Mouse (Mus musculus) granulocyte monocyte progenitor cell, adult 5-6 weeks (primary cell): Measurements from ENCODE around the gene Pou2f3. TPM values are rescaled to one million over a fixed set of nuclear protein-coding genes. Genes with fewer than 3 reads are reported as not detected.
"Not testable (repeated sequence)": the region's sequence is repeated elsewhere in the genome, so short reads cannot be mapped to it uniquely, and the experiment has no call there.

ENCODE experiments used
- ATAC-seq: replicated peaks from 2 replicates; pipeline ENCODE4 v1.8.0; 2016; ENCODE audit warnings: mild to moderate bottlenecking, moderate TSS enrichment, inconsistent platforms; ENCODE audit not compliant: poor library complexity, severe bottlenecking
- total RNA-seq, 2 experiments: library from RNA; stranded (forward) in 1 of 2; stranded (reverse) in 1 of 2; fragments of 200-712, 200-1000 nt in 1 of 2; fragments of >200 nt in 1 of 2; fragmentation: Nextera tagmentation in 1 of 2; gene quantifications; 2 replicates each; pipeline ENCODE4 v1.2.3; 2014 to 2017

Pou2f3 gene
- total RNA-seq, 2 experiments from 2014 or later, result not detected

DNA sequence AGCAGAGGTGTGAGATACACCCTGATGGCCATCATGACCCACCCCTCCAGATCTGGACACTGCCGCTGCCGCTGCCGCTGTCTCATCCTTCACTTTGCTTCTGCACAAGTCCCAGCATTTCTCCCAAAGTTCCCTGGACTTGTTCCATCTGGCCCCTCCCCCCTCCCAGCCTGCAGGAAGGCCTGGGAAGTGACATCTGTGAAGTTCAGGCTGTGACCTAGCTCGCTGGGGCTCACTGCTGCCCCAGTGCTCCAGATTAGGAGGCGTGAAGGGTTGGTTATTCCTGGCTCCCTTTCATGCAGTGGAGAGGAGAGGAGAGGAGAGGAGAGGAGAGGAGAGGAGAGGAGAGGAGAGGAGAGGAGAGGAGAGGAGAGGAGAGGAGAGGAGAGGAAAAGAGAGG lies 30.6 kb downstream of the Pou2f3 start:
- no peak for ATAC-seq

- ATAC-seq, result no peak
These were observed 32.0 kb downstream of the Pou2f3 start for GRCm38 (mm10) chr9:43178172-43178571.

GRCm38 (mm10) chr9:43167081-43167480 lies 43.1 kb downstream of the Pou2f3 start:
- ATAC-seq, result no peak

- no peak for ATAC-seq
These were observed 43.8 kb downstream of the Pou2f3 start for GRCm38 (mm10) chr9:43166346-43166745.

DNA sequence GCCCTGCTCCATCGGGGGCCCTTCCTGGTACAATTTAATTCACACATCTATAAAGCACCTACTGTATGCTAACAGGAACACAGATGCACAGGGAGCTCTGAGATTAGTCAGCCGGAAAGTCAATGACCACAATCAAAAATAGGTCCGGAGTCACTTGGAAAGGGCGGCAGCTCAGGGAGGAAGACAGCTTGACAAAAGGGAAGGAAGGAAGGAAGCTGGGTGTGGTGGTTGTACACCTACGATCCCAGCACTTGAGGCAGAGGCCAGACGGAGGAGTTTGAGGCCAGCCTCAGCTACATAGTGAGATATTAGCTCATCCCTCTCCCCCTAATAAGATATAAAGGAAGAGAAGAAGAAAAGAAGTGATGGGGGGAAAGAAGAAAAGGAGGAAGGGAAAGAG lies 54.2 kb downstream of the Pou2f3 start:
- ATAC-seq, result no peak

GRCm38 (mm10) chr9:43151779-43152178 lies 58.4 kb downstream of the Pou2f3 start:
- no peak for ATAC-seq

DNA sequence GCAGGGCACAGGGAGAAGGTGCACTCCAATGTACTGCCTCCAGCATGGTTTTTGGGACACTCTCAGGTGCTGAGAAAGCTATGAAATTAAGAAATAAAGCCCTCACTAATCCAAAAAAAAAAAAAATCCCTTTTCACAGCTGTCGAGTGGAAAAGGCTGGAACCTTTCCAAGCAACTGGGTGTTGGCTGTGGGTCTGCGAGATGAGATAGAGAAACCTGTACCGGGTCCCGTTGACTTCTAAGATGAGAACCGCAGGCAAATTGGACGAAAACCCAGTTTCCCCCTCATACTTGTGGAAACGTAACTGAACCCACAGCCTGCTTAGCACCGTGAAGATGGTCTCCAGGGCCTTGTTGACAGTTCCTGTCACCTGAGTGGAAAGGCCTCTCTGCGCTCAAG lies 59.2 kb downstream of the Pou2f3 start:
- ATAC-seq, result no peak

DNA sequence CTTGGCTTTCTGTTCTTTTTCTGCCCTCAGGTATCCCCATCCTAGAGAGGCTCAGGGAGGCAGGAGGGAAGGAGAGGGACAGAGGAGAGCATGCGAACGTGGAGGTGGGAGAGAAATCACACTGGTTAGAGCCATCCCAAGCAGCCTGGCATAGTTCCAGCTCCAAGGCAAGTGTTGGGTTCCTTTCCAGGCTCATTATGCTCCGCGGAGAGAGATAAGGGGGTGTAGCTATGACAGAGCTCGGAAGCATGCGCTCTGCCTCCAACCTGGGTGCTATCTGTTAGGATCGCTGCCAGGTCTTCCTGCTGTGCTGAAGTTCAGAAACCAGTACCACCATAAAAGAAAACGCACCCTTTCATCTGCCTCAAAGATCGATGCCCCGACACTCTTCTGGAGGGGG lies 60.1 kb downstream of the Pou2f3 start:
- no peak for ATAC-seq

DNA sequence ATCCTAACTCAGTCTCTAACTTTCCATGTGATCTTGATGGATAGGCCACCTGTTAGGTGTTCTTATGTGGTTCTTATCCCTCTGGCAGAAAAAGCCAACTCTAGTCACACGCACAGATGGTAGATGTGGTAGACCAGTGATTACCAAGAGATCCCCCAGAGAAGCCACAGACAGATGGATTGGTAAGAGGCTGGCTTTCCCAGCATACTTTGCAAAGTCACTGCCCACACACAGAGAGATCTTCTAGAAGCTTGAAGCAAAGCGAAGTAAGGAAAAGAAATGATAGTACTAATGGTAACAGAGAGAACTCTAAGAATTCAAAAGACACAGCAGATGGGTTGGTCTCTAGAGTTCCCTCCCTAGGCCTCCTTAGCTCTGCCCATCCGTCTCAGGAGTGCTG lies 60.7 kb downstream of the Pou2f3 start:
- no peak for ATAC-seq

DNA sequence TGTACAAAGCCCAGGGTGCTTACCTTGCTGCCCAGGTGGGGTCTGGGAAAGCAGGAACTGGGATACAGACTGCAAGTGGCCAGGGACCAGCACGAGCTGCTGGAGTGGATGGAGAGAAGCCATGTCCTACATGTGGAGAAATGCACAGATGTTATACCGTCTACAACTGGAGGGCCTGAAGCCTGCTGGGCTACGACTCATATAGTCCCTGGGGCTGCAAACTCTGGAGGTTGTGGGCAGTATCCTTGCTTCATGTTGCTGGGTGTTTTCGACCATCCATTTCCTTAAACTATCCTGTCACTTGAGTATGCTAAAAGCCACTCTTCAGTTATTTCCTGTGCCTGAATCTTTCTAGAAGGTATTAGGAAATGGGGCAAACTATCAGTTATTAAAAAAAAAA lies 65.0 kb downstream of the Pou2f3 start:
- no peak for ATAC-seq

GRCm38 (mm10) chr9:43144206-43144810 lies 65.9 kb downstream of the Pou2f3 start:
- ATAC-seq, result no peak

DNA sequence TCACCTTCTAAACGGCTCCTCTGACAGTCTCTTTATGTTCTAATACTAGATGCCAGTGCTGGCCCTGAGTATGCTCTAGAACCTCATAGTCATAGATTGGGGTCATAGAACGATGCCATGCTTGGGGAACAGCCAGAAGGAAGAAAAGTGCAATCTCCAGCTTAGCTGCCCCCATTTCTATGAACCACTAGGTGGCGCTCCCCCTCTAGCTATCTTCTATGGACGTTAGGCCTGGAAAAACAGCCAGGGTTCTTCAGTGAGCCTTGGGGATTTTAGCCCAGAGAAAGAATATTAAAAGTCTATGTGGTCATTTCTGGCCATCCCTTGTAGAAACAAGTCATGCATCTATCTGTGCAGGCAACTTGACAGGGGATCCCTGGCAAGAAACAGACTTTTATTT lies 68.3 kb downstream of the Pou2f3 start:
- ATAC-seq, result no peak; the same call in 1 of the 2 replicates

DNA sequence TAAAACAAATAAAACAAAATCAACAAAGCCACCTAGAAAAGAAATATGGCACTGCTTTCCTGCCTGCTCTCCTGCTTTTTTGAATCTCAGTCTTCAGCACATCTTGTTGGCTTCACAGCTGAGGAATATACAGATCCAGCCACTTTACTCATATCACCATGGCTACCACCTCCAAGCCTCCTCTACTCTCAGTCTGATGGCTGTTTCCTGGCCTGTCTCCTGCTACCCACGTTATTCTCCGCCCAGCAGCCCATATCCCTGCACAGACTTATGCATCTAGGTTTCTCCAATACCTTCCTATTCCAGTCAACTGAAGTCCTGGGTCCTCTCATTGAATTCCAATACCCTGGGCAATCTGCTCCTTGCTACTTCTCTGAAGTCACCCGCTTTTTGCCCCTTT lies 76.6 kb downstream of the Pou2f3 start:
- no peak for ATAC-seq

GRCm38 (mm10) chr9:43132380-43132779 lies 77.8 kb downstream of the Pou2f3 start:
- no peak for ATAC-seq

- no peak for ATAC-seq
These were observed 78.2 kb downstream of the Pou2f3 start for GRCm38 (mm10) chr9:43131940-43132339.

- no peak for ATAC-seq
These were observed 79.5 kb downstream of the Pou2f3 start for GRCm38 (mm10) chr9:43130684-43131083.

GRCm38 (mm10) chr9:43127101-43127787 lies 82.9 kb downstream of the Pou2f3 start:
- no peak for ATAC-seq

- ATAC-seq, result no peak
These were observed 87.8 kb downstream of the Pou2f3 start for GRCm38 (mm10) chr9:43122379-43122778.

DNA sequence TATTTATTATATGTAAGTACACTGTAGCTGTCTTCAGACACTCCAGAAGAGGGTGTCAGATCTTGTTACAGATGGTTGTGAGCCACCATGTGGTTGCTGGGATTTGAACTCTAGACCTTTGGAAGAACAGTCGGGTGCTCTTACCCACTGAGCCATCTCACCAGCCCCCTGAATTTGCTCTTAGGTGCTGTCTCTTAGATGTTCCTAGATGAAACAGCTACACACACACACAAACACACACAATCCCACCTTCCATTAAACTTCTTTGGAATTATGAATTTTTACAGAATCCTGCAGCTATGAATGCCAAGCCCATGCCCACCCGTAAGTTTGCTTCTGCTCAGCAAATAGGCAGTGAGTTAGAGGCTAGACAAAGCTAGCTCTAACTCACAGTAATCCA lies 88.2 kb downstream of the Pou2f3 start:
- ATAC-seq, result not testable (repeated sequence)

DNA sequence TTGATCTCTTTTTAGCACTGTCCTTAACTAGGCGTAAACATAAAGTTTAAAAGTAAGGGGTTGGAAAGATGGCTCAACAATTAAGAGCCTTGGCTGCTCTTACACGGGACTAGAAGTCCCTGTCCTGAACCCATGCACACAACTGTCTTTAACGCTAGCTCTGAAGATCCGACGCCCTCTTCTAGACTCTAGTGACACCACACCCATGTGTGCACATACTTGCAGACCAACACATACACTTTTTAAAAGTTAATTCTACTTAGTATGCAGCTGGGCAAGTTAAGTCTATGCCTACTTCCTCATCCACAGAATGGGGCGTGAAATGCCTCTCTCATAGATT lies 93.2 kb downstream of the Pou2f3 start:
- no peak for ATAC-seq

DNA sequence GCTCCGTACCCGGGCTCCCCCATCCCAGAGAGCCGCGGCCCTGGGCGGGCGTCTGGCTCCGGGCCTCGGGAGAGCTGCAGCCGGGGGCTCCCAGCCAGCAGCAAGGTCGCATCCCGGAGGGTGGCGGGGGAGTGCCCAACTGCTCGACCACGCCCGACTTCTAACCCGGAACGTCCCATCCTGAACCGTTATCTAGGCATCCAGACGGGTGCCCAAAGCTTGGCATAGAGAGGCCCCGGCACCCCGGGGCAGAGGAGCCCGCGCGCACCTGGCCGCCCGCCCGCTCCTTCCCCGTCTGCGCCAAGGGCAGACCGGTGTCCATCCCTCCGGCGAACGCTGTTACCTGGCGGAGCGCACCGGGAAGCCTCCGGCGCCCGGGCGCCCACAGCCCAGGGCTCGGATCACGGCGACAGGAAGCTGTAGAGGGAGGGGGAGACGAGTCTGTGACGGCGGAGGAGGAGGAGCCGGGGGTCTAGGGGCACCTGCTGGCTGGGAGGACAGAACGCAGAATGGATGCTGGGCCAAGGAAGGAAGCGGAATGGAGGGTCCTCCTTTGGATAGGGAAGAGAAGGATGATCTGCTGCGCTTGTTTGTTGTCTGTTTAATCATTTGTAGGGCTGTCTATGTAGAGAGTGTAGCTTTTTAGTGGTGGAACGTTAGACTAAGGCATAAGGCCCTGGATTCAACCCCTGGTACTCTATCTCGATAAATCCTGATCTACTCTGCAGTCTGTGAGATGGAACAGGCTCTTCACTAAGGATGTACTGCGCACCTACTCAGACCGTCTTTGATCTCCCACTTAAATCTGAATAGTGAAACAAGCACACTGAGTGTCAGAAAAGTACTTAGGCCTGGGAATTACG lies 93.8 kb downstream of the Pou2f3 start, which contains the start of gene Tmem136:
Gene Tmem136 (minus strand): TSS at position 437 of the 863 bp plus-strand sequence.
- ATAC-seq, result no peak
